Mouse (Mus musculus) embryonic facial prominence, embryonic 12.5 days (tissue): Measurements from ENCODE around the gene Rxfp4. TPM values are rescaled to one million over a fixed set of nuclear protein-coding genes. Genes with fewer than 3 reads are reported as not detected.

Experiments used
- ATAC-seq: fragments of 200-750 bp; cut with Nextera tagmentation; 2 replicates; pipeline ENCODE4 v1.8.0; 2017; ENCODE audit not compliant: insufficient number of reproducible peaks, insufficient read depth, low FRiP score, low TSS enrichment
- H3K27ac ChIP-seq: fragments of 300-500 bp; sonication (generic); 2 replicates; pipeline ENCODE4 v1.5.1; 2016; ENCODE audit warnings: mild to moderate bottlenecking
- H3K27me3 ChIP-seq: fragments of 300-500 bp; sonication (generic); 2 replicates; pipeline ENCODE4 v1.6.1; 2016; ENCODE audit warnings: mild to moderate bottlenecking, moderate library complexity
- H3K36me3 ChIP-seq: fragments of 300-500 bp; sonication (generic); 2 replicates; pipeline ENCODE4 v1.6.1; 2016; ENCODE audit warnings: mild to moderate bottlenecking
- H3K4me1 ChIP-seq: fragments of 300-500 bp; sonication (generic); 2 replicates; pipeline ENCODE4 v1.6.1; 2016
- H3K4me2 ChIP-seq: fragments of 300-500 bp; sonication (generic); replicated peaks from 2 replicates; pipeline ENCODE4 v1.6.1; 2016; ENCODE audit warnings: mild to moderate bottlenecking, moderate library complexity
- H3K4me3 ChIP-seq: fragments of 300-500 bp; sonication (generic); 2 replicates; pipeline ENCODE4 v1.5.1; 2016; ENCODE audit warnings: mild to moderate bottlenecking
- H3K9ac ChIP-seq: fragments of 300-500 bp; sonication (generic); 2 replicates; pipeline ENCODE4 v1.6.1; 2016; ENCODE audit warnings: mild to moderate bottlenecking, moderate library complexity
- H3K9me3 ChIP-seq: fragments of 300-500 bp; sonication (generic); 2 replicates; pipeline ENCODE4 v1.6.1; 2016; ENCODE audit warnings: mild to moderate bottlenecking, moderate library complexity
- WGBS: fragments of 180-500 bp; shearing (Covaris S2); methylation state at CpG from one replicate; pipeline ENCODE4 v1.1.7; 2016; 5-methylcytosine and 5-hydroxymethylcytosine counted together
- polyA plus RNA-seq: library from polyadenylated mRNA; unstranded; fragments of >200 nt; fragmentation: Nextera tagmentation; extraction: Ambion mirVana; gene quantifications from 2 replicates; pipeline ENCODE4 v1.2.1, GENCODE M21; 2016

Rxfp4 gene
- polyA plus RNA-seq, 1 experiment from 2014 or later, result not detected

- Histone ChIP-seq H3K27me3 (no peaks in the 10 kb centered on the region), H3K9me3 (no peaks in the 10 kb centered on the region), H3K9ac (no peak overlapping the region), H3K4me3 (no peak overlapping the region), H3K36me3 (no peaks in the 10 kb centered on the region), H3K4me2 (no peak overlapping the region), H3K27ac (no peak overlapping the region), H3K4me1 (no peaks in the 10 kb centered on the region)
- ATAC-seq, result no peak
- WGBS, result 82% methylated on average over 4 of the region's 4 CpGs
Measured at GRCm38 (mm10) chr3:88602466-88602865, 50.5 kb downstream of the Rxfp4 start.

Other genes with a start within 250 kb of the Rxfp4 start
- 130 and 133 TPM in 2 replicates for gene Pmf1, start 242.8 kb downstream of the Rxfp4 start, polyA plus RNA-seq
- 17.0 and 17.3 TPM in 2 replicates for gene Slc25a44, start 228.0 kb downstream of the Rxfp4 start, polyA plus RNA-seq
- 7.5 and 9.0 TPM in 2 replicates for gene Sema4a, start 192.0 kb downstream of the Rxfp4 start, polyA plus RNA-seq
- gene Lmna, start 143.2 kb downstream of the Rxfp4 start, polyA plus RNA-seq, result 109 and 113 TPM in 2 replicates
- gene Mex3a, start 120.7 kb downstream of the Rxfp4 start, polyA plus RNA-seq, result 36.3 and 37.7 TPM in 2 replicates
- 4.0 and 5.5 TPM in 2 replicates for gene Rab25, start 104.8 kb downstream of the Rxfp4 start, polyA plus RNA-seq
- gene Lamtor2, start 100.1 kb downstream of the Rxfp4 start, polyA plus RNA-seq, result 144 and 146 TPM in 2 replicates
- gene Ubqln4, start 99.4 kb downstream of the Rxfp4 start, polyA plus RNA-seq, result 57.5 and 63.7 TPM in 2 replicates
- gene Ssr2, start 77.3 kb downstream of the Rxfp4 start, polyA plus RNA-seq, result 184 and 185 TPM in 2 replicates
- gene Arhgef2, start 47.2 kb downstream of the Rxfp4 start, polyA plus RNA-seq, result 117 and 123 TPM in 2 replicates
- gene Khdc4, start 32.7 kb upstream of the Rxfp4 start, polyA plus RNA-seq, result 116 and 117 TPM in 2 replicates
- gene Rit1, start 63.7 kb upstream of the Rxfp4 start, polyA plus RNA-seq, result 46.2 and 51.6 TPM in 2 replicates
- 41.4 and 48.5 TPM in 2 replicates for gene Syt11, start 122.0 kb upstream of the Rxfp4 start, polyA plus RNA-seq
- 16.4 and 18.2 TPM in 2 replicates for gene Gon4l, start 182.1 kb upstream of the Rxfp4 start, polyA plus RNA-seq